Mouse (Mus musculus): ENCODE measurements at regions not wholly inside any gene's neighbourhood (a gene's known extent, or its start where the extent isn't known, plus 50 kb on each side); places are given as distances from the start of the nearest gene placed in this dataset.

DNA sequence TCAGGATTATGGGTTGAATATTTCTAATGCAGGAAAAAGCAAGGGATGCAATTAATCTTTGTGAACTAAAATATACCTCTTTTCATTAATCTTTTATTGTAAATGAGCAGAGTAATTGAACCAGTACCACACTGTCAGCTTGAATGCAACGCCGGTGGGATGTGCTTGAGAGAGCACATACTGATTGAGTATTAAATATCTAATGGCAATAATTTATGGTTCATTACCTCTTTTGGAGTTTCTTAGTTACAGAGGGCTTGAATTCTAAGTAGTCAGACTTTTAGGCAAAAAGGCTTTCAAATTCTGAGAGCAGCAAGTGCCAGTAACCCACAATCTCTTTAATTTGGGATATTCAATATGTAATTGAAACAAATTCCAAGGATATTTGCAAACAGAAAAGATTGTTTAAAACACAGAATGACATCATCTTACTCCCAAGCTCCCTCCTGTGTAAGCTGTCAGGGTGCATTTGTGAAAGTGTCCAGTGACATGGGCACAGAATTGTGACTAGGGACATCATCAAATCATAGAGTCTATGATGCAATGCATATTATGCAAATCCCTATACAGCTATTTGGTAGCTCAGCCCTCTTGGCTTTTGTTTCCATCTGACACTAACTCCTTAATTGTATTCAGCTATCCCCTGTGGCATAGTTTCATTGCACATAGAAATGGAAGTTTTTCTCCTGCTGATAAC, 175.2 kb upstream of the Cdh8 start:
- TF ChIP-seq CTCF (IDR thresholded peaks at IDR 0.05) (no peak), EP300 (IDR thresholded peaks at IDR 0.05) (no peak)

All from lung, postnatal 0 days (tissue).